ENCODE assay signal across 29 mouse cellular contexts in genomic region chr2:22813921-22814320, GRCm38 (mm10). TPM values are rescaled to one million over a fixed set of nuclear protein-coding genes. Genes with fewer than 3 reads are reported as not detected.
DNase-seq lines count a peak whose midpoint lies in the region; ATAC-seq and TF ChIP-seq lines count a peak whose summit lies in the region.
"Had no signal": no experiment of that assay in that cellular context is flagged by ENCODE, and none has a peak within 500 bp of the region (broad histone marks: within the 10 kb centered on the region; RNA-seq: fewer than 3 reads in every experiment).

No protein-coding gene starts in this region.

- 0 out of 2 replicates have a peak, but pooled peaks cover 17% of the 10 kb centered on the region for H3K36me3 ChIP-seq in macrophage (ENCODE audit: inconsistent target)
- H3K36me3 ChIP-seq in hindbrain, embryonic 10.5 days: no peaks in the 10 kb centered on the region
- H3K36me3 ChIP-seq in hindbrain, embryonic 11.5 days (ENCODE audit: control insufficient read depth, insufficient read depth, low read length): no peaks in the 10 kb centered on the region
- H3K36me3 ChIP-seq: embryonic facial prominence, embryonic 12.5 days; embryonic facial prominence, embryonic 15.5 days; heart, embryonic 12.5 days; heart, embryonic 15.5 days; hindbrain, embryonic 12.5 days; hindbrain, embryonic 15.5 days had no signal

- 63% methylated on average over 5 of the region's 5 CpGs for whole genome bisulfite sequencing in macrophage (ENCODE audit: missing documents)
- 81% methylated on average over 5 of the region's 5 CpGs for WGBS in hindbrain, embryonic 10.5 days
- WGBS in hindbrain, embryonic 11.5 days: 87% methylated on average over 5 of the region's 5 CpGs

- H3K4me1 ChIP-seq in bone marrow macrophage, adult 2 months (ENCODE audit: control insufficient read depth, insufficient read depth, low read length): peaks cover 60% of the 10 kb centered on the region
- no peaks in the 10 kb centered on the region for H3K4me1 ChIP-seq in hindbrain, embryonic 10.5 days (replicated peaks)
- H3K4me1 ChIP-seq in hindbrain, embryonic 11.5 days (replicated peaks; ENCODE audit: control insufficient read depth, insufficient read depth, low read length): no peaks in the 10 kb centered on the region
- H3K4me1 ChIP-seq: embryonic facial prominence, embryonic 12.5 days; embryonic facial prominence, embryonic 15.5 days; heart, embryonic 12.5 days; heart, embryonic 15.5 days; hindbrain, embryonic 12.5 days; hindbrain, embryonic 15.5 days had no signal

- H3K9me3 ChIP-seq in hindbrain, embryonic 10.5 days: no peaks in the 10 kb centered on the region
- H3K9me3 ChIP-seq in hindbrain, embryonic 11.5 days (ENCODE audit: control insufficient read depth, low read length): no peaks in the 10 kb centered on the region
- H3K9me3 ChIP-seq: embryonic facial prominence, embryonic 12.5 days; embryonic facial prominence, embryonic 15.5 days; heart, embryonic 12.5 days; heart, embryonic 15.5 days; hindbrain, embryonic 12.5 days; hindbrain, embryonic 15.5 days had no signal

- peak overlapping the region; percentile 69 for H3K27ac ChIP-seq in bone marrow macrophage, adult 2 months (ENCODE audit: insufficient read depth, low read depth, low read length)
- H3K27ac ChIP-seq in macrophage: peak overlapping the region; percentile 73
- no peak overlapping the region for H3K27ac ChIP-seq in hindbrain, embryonic 10.5 days
- no peak overlapping the region for H3K27ac ChIP-seq in hindbrain, embryonic 11.5 days (ENCODE audit: low read depth, low read length)
- H3K27ac ChIP-seq: embryonic facial prominence, embryonic 12.5 days; embryonic facial prominence, embryonic 15.5 days; heart, embryonic 15.5 days; hindbrain, embryonic 12.5 days; hindbrain, embryonic 15.5 days had no signal

- no peak overlapping the region for H3K9ac ChIP-seq in hindbrain, embryonic 11.5 days (ENCODE audit: low read depth, low read length)
- H3K9ac ChIP-seq: embryonic facial prominence, embryonic 12.5 days; embryonic facial prominence, embryonic 15.5 days; forebrain, postnatal 0 days; heart, embryonic 12.5 days; heart, embryonic 15.5 days; hindbrain, embryonic 12.5 days; hindbrain, embryonic 15.5 days had no signal

- DNase-seq in 3134 (ENCODE audit: extremely low read depth, insufficient read length, low spot score) (peak; percentile 23), 3T3-L1 (ENCODE audit: low read depth, low spot score) (peak; percentile 70)
- no peak for DNase-seq in frontal cortex, adult 2 months (ENCODE audit: extremely low spot score in 1 of 2, low spot score in 1 of 2)
- DNase-seq in hindbrain, embryonic 10.5 days (ENCODE audit: low spot score): no peak
- DNase-seq in adrenal gland, postnatal 4 days (ENCODE audit: low spot score in 2 of 2): no peak
- DNase-seq in hindbrain, embryonic 11.5 days (ENCODE audit: low spot score): no peak
- DNase-seq: adrenal gland, postnatal 10 days; adrenal gland, postnatal 36 days; cerebellum, adult 11-12 months; cerebellum, adult 8-10 months; cerebellum, postnatal 25 days; forebrain, postnatal 0 days; gastrocnemius, postnatal 14 days; heart, adult 11 months; heart, postnatal 10 days; heart, postnatal 36 days; kidney, adult 2 months had no signal

- TF ChIP-seq POLR2A in bone marrow macrophage, adult 2 months (IDR thresholded peaks at IDR 0.05; ENCODE audit: borderline replicate concordance, low read depth, low read length): no peak

- H3K79me2 ChIP-seq in macrophage (ENCODE audit: inconsistent target): peaks cover 100% of the 10 kb centered on the region

- H3K4me3 ChIP-seq in bone marrow macrophage, adult 2 months (ENCODE audit: insufficient read depth, low read length): no peak overlapping the region
- no peak overlapping the region for H3K4me3 ChIP-seq in macrophage (ENCODE audit: inconsistent target)
- no peak overlapping the region for H3K4me3 ChIP-seq in hindbrain, embryonic 10.5 days
- H3K4me3 ChIP-seq in hindbrain, embryonic 11.5 days (ENCODE audit: low read depth, low read length): no peak overlapping the region
- H3K4me3 ChIP-seq: embryonic facial prominence, embryonic 12.5 days; embryonic facial prominence, embryonic 15.5 days; heart, embryonic 12.5 days; heart, embryonic 15.5 days; hindbrain, embryonic 12.5 days; hindbrain, embryonic 15.5 days had no signal

- no peak for ATAC-seq in hindbrain, embryonic 11.5 days (ENCODE audit: low FRiP score)
- ATAC-seq: activated CD4-positive, CD25-positive, alpha-beta regulatory T cell, adult 4 months; CD4-positive, CD25-positive, alpha-beta regulatory T cell, adult 4 months; forebrain, embryonic 14.5 days; forebrain, postnatal 0 days; intestine, postnatal 0 days had no signal

- no peak for TF ChIP-seq CTCF in bone marrow macrophage, adult 2 months (IDR thresholded peaks at IDR 0.05; ENCODE audit: low read depth, low read length)

- no peak overlapping the region for H3K4me2 ChIP-seq in hindbrain, embryonic 11.5 days (replicated peaks; ENCODE audit: low read depth, low read length)
- H3K4me2 ChIP-seq: embryonic facial prominence, embryonic 12.5 days; embryonic facial prominence, embryonic 15.5 days; heart, embryonic 12.5 days; heart, embryonic 15.5 days; hindbrain, embryonic 12.5 days; hindbrain, embryonic 15.5 days had no signal

- H3K27me3 ChIP-seq in hindbrain, embryonic 10.5 days (ENCODE audit: insufficient read depth, poor library complexity, severe bottlenecking): no peaks in the 10 kb centered on the region
- no peaks in the 10 kb centered on the region for H3K27me3 ChIP-seq in hindbrain, embryonic 11.5 days (ENCODE audit: control insufficient read depth, insufficient read depth, low read length)
- H3K27me3 ChIP-seq: embryonic facial prominence, embryonic 12.5 days; embryonic facial prominence, embryonic 15.5 days; heart, embryonic 12.5 days; heart, embryonic 15.5 days; hindbrain, embryonic 12.5 days; hindbrain, embryonic 15.5 days had no signal

RNA-seq across cellular contexts. Expression of gene Apbb1ip, which starts 40.0 kb away (rescaled TPM):
- polyA plus RNA-seq in bone marrow macrophage, adult 2 months (2012; ENCODE audit: insufficient read depth, insufficient read length, missing spikeins): 171 and 182 TPM in 2 replicates
- 100 to 1,000 TPM; 222 to 530 (median 259) TPM for total RNA-seq in macrophage (2018; cell fraction: chromatin; rRNA removed)
- total RNA-seq in macrophage (2018; cell fraction: cytosol; rRNA removed): 100 to 1,000 TPM; 125 to 227 (median 154) TPM
- total RNA-seq in macrophage (2018; cell fraction: nucleus; rRNA removed): 100 to 1,000 TPM; 128 to 303 (median 191) TPM
- polyA plus RNA-seq in macrophage (2018): 99.7 to 351 TPM (median 202 TPM) in 3 replicates
- polyA plus RNA-seq in frontal cortex, adult 2 months (2012; rRNA removed): 3.5 and 3.8 TPM in 2 replicates
- polyA plus RNA-seq in hindbrain, embryonic 10.5 days (2016; fragmentation: Nextera tagmentation; extraction: Ambion mirVana): 1.4 and 1.8 TPM in 2 replicates
- 1 to 10 TPM; 3.9 to 4.0 TPM for total RNA-seq in adrenal gland, postnatal 4 days (2021)
- polyA plus RNA-seq in hindbrain, embryonic 11.5 days (2014; fragmentation: Nextera tagmentation; extraction: Ambion mirVana): 0.81 and 1.2 TPM in 2 replicates

Comparison
In these comparisons a context has a peak if more than half of its experiments do, and no peak if none do; other contexts are left out.
1. DNase-seq: peak in 3134 (single experiment) and 3T3-L1 (single experiment); none in frontal cortex, adult 2 months (0 of 2), hindbrain, embryonic 10.5 days (single experiment), adrenal gland, postnatal 4 days (0 of 2) and hindbrain, embryonic 11.5 days (single experiment).
2. H3K27ac ChIP-seq: peak in bone marrow macrophage, adult 2 months (single experiment) and macrophage (single experiment); none in hindbrain, embryonic 10.5 days (single experiment) and hindbrain, embryonic 11.5 days (single experiment).
3. RNA of gene Apbb1ip, which starts 40.0 kb away (polyA plus RNA-seq): 99.7 to 351 TPM in macrophage and 171 to 182 TPM in bone marrow macrophage, adult 2 months; 3.5 to 3.8 TPM in frontal cortex, adult 2 months, 1.4 to 1.8 TPM in hindbrain, embryonic 10.5 days and 0.81 to 1.2 TPM in hindbrain, embryonic 11.5 days; every median in the first group is over 10 times any median in the second.